Mouse (Mus musculus): Measurements from ENCODE around the gene Nav2. TPM values are rescaled to one million over a fixed set of nuclear protein-coding genes. Genes with fewer than 3 reads are reported as not detected.
A peak's percentile ranks its signal among the peaks of the same experiment; 100 is the strongest.

The Nav2 gene
- total and polyA plus RNA-seq, 3 experiments: 2.0 to 2.7 TPM; not detected in 1

DNA sequence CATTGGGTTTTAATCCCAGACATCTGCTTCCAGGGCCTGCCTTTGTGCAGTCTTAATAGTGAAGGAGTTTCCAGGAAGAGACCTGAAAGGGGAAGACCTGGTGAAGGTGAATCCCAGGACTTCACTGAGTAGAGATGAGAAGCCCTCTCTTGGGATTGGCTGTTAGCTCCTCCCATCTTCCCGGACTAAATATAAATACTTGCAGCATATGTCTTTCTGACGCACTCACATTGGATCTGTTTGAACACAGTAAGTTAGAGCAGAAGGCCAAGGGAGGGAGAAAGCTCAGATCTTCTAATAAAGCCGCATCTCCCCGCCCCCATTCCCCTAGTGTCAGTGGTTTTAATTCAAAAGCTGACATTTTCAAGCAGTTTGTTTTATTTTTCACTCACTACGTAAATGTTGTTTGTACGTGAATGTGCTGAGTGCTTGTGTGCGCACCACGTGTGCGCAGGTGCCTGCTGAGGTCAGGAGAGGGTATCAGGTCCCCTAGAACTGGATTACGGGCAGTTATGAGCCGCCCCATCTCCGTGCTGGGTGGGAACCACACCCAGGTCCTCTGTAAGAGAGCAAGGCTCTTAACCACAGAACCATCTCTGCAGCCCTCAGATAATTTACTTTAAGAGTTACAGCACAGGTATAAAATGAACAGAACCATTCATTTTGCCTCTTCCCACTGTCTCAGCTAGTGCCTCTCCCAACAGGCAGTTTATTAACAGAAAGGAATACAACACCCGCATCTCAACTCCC is 365.6 kb downstream of the Nav2 start (continued):
- TF ChIP-seq RAD21 (IDR thresholded peaks at IDR 0.05; ENCODE audit: low read depth, low read length) (no peak), ETS1 (IDR thresholded peaks at IDR 0.05; ENCODE audit: low read depth, low read length) (peak; percentile 60), POLR2A (IDR thresholded peaks at IDR 0.05; ENCODE audit: control insufficient read depth in 1 of 2, insufficient read depth in 1 of 2, low read depth in 1 of 2, low read length in 2 of 2, poor library complexity in 1 of 2) (peak in 1 of 2 experiments; percentile 41; a peak in 2 of 4 replicates), KAT2A (conservative IDR thresholded peaks at IDR 0.05; ENCODE audit: low read depth, low read length) (no peak), EP300 (IDR thresholded peaks at IDR 0.05; ENCODE audit: low read depth in 1 of 2, low read length in 2 of 2) (peak; percentile 89 to 93), SIN3A (IDR thresholded peaks at IDR 0.05; ENCODE audit: low read length) (peak; percentile 69; the same call in 1 of the 2 replicates), ZNF384 (IDR thresholded peaks at IDR 0.05; ENCODE audit: low read depth, low read length) (no peak), BHLHE40 (IDR thresholded peaks at IDR 0.05; ENCODE audit: borderline replicate concordance, low read depth, low read length) (peak; percentile 66; the same call in 1 of the 2 replicates), POLR2AphosphoS2 (IDR thresholded peaks at IDR 0.05; ENCODE audit: low read length) (no peak), TCF12 (IDR thresholded peaks at IDR 0.05; ENCODE audit: low read depth, low read length) (peak; percentile 93), CTCF (IDR thresholded peaks at IDR 0.05 in 2 of 3, conservative IDR thresholded peaks at IDR 0.05 in 1 of 3; ENCODE audit: control insufficient read depth in 1 of 3, insufficient read depth in 1 of 3, low read depth in 2 of 3, low read length in 3 of 3, poor library complexity in 1 of 3, severe bottlenecking in 1 of 3) (no peak), CHD2 (IDR thresholded peaks at IDR 0.05; ENCODE audit: low read length) (no peak)

DNA sequence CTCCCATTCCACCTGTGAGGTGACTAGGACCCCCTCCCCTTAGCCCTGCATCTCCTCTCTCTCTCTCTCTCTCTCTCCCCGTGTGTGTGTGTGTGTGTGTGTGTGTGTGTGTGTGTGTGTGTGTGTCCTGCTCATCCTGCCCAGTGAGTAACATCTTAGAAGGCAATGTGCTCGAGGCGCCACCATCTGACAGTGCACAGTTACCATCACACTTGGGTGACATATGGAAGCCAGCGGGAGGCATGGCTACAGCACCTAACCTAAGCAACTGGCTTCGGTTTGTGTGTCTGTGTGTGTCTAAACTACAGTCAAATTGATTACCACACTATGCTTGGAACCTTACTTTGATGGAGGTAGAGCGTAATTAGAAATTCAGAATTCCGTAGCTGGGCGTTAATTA is 366.2 kb downstream of the Nav2 start:
- Histone ChIP-seq H3K4me1 (ENCODE audit: control insufficient read depth in 1 of 2, insufficient read depth in 2 of 2, low read length in 2 of 2) (peaks cover 12 to 31% of the 10 kb centered on the region in 2 experiments), H3K4me3 (ENCODE audit: control insufficient read depth in 1 of 2, insufficient read depth in 1 of 2, low read depth in 2 of 2, low read length in 2 of 2) (peak overlapping the region; percentile 19 to 40; a peak in 3 of 4 replicates), H3K27me3 (ENCODE audit: control insufficient read depth in 1 of 2, insufficient read depth in 2 of 2, low read length in 2 of 2) (no peaks in the 10 kb centered on the region), H3K27ac (ENCODE audit: control insufficient read depth, low read depth, low read length) (peak overlapping the region; percentile 94), H3K9me3 (replicated peaks; ENCODE audit: insufficient read depth, low read length) (no peaks in the 10 kb centered on the region), H3K36me3 (ENCODE audit: control insufficient read depth in 1 of 2, insufficient read depth in 2 of 2, low read length in 2 of 2) (peaks cover 0 to 30% of the 10 kb centered on the region in 2 experiments; a peak in 2 of 4 replicates), H3K79me2 (ENCODE audit: control insufficient read depth, insufficient read depth, low read length, poor library complexity) (no peaks in the 10 kb centered on the region), H3K9ac (ENCODE audit: control insufficient read depth, low read depth, low read length, poor library complexity, severe bottlenecking) (peak overlapping the region; percentile 41)
- 0 out of 2 replicates have a peak, but pooled peaks have one; percentile 27 for TF ChIP-seq SMC3 (IDR thresholded peaks at IDR 0.05; ENCODE audit: low read depth, low read length)
- TF ChIP-seq CHD2 (IDR thresholded peaks at IDR 0.05; ENCODE audit: low read length): no peak
- TF ChIP-seq E2F4 (IDR thresholded peaks at IDR 0.05; ENCODE audit: borderline replicate concordance, low read depth, low read length): no peak
- TF ChIP-seq CTCF (IDR thresholded peaks at IDR 0.05 in 2 of 3, conservative IDR thresholded peaks at IDR 0.05 in 1 of 3; ENCODE audit: control insufficient read depth in 1 of 3, insufficient read depth in 1 of 3, low read depth in 2 of 3, low read length in 3 of 3, poor library complexity in 1 of 3, severe bottlenecking in 1 of 3): peak in 2 of 3 experiments; percentile 26 to 31; a peak in 3 of 6 replicates
- DNase-seq (ENCODE audit: low read depth, low spot score): peak; percentile 68

DNA sequence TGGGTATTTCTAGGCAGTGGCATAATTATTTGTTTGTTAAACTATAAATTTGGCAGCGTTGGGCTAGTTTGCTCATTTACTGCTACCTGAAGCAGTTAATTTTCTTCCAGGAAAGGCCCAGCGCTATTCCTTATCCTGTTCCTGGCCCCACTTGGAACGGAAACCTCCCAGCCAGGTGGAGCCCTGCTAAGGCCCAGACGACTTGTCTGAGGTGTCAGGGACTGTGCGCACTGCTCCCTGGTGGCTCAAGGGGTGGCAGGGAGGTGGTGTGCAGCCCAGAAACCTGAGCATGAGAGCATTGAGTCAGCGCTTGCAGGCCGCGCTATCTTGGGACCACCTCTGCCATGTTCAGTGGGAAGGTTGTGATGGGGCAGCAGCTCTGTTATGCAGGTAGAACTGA is 367.6 kb downstream of the Nav2 start:
- no peak overlapping the region for H3K4me3 ChIP-seq (ENCODE audit: control insufficient read depth in 1 of 2, insufficient read depth in 1 of 2, low read depth in 2 of 2, low read length in 2 of 2)
- H3K27ac ChIP-seq (ENCODE audit: control insufficient read depth, low read depth, low read length): no peak overlapping the region
- peaks cover 0 to 30% of the 10 kb centered on the region in 2 experiments; a peak in 2 of 4 replicates for H3K36me3 ChIP-seq (ENCODE audit: control insufficient read depth in 1 of 2, insufficient read depth in 2 of 2, low read length in 2 of 2)
- TF ChIP-seq KAT2A (conservative IDR thresholded peaks at IDR 0.05; ENCODE audit: low read depth, low read length): no peak
- TF ChIP-seq GABPA (IDR thresholded peaks at IDR 0.05; ENCODE audit: low read depth, low read length): no peak
- no peak for TF ChIP-seq NELFE (IDR thresholded peaks at IDR 0.05; ENCODE audit: low read depth, low read length)
- no peak for TF ChIP-seq HCFC1 (IDR thresholded peaks at IDR 0.05; ENCODE audit: low read depth, low read length)
- TF ChIP-seq E2F4 (IDR thresholded peaks at IDR 0.05; ENCODE audit: borderline replicate concordance, low read depth, low read length): no peak
- no peak for TF ChIP-seq ZKSCAN1 (IDR thresholded peaks at IDR 0.05; ENCODE audit: low read depth, low read length)
- TF ChIP-seq ELF1 (IDR thresholded peaks at IDR 0.05; ENCODE audit: low read depth, low read length): no peak
- TF ChIP-seq POLR2AphosphoS2 (IDR thresholded peaks at IDR 0.05; ENCODE audit: low read length): no peak
- no peak for TF ChIP-seq POLR2A (IDR thresholded peaks at IDR 0.05; ENCODE audit: control insufficient read depth in 1 of 2, insufficient read depth in 1 of 2, low read depth in 1 of 2, low read length in 2 of 2, poor library complexity in 1 of 2)
- no peak for TF ChIP-seq TCF12 (IDR thresholded peaks at IDR 0.05; ENCODE audit: low read depth, low read length)
- no peak for TF ChIP-seq TBP (IDR thresholded peaks at IDR 0.05; ENCODE audit: low read depth, low read length)
- H3K79me2 ChIP-seq (ENCODE audit: control insufficient read depth, insufficient read depth, low read length, poor library complexity): no peaks in the 10 kb centered on the region
- DNase-seq (ENCODE audit: low read depth, low spot score): no peak
- H3K4me1 ChIP-seq (ENCODE audit: control insufficient read depth in 1 of 2, insufficient read depth in 2 of 2, low read length in 2 of 2): peaks cover 12 to 31% of the 10 kb centered on the region in 2 experiments
- H3K9ac ChIP-seq (ENCODE audit: control insufficient read depth, low read depth, low read length, poor library complexity, severe bottlenecking): no peak overlapping the region
- no peaks in the 10 kb centered on the region for H3K9me3 ChIP-seq (replicated peaks; ENCODE audit: insufficient read depth, low read length)
- no peaks in the 10 kb centered on the region for H3K27me3 ChIP-seq (ENCODE audit: control insufficient read depth in 1 of 2, insufficient read depth in 2 of 2, low read length in 2 of 2)

Data from MEL (cell line).